ENCODE assay signal across 25 mouse cellular contexts in the genomic region with DNA sequence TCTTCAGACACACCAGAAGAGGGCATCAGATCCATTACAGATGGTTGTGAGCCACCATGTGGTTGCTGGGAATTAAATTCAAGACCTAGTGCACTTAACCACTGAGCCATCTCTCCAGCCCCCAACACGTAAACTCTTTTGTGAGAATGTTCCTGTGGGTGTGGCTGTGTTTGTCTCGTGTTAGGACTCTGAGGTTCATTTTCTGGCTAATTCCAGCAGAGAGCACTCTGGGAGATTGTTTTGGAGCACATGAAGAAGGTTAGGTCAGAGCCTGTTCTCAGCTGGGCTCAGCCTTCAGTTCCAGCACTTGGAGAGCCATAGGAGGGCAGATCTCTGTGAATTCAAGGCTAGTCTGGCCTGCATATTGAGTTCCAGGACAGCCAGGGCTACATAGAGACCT. TPM values are rescaled to one million over a fixed set of nuclear protein-coding genes. Genes with fewer than 3 reads are reported as not detected.
A peak's percentile ranks its signal among the peaks of the same experiment; 100 is the strongest.
DNase-seq lines count a peak whose midpoint lies in the region; TF ChIP-seq lines count a peak whose summit lies in the region.
"Had no signal": no experiment of that assay in that cellular context is flagged by ENCODE, and none has a peak within 500 bp of the region (broad histone marks: within the 10 kb centered on the region; RNA-seq: fewer than 3 reads in every experiment).

No protein-coding gene starts in this region.

- 60% methylated on average over 2 of the region's 2 CpGs for WGBS in heart, embryonic 10.5 days

- H3K4me1 ChIP-seq in heart, embryonic 10.5 days = peaks cover 31% of the 10 kb centered on the region
- H3K4me1 ChIP-seq in CH12.LX (ENCODE audit: control insufficient read depth in 1 of 2, insufficient read depth in 2 of 2) (peaks cover 22 to 64% of the 10 kb centered on the region in 2 experiments), MEL (ENCODE audit: control insufficient read depth in 1 of 2, insufficient read depth in 2 of 2, low read length in 2 of 2) (peaks cover 20 to 22% of the 10 kb centered on the region in 2 experiments)

- dilution Hi-C loops in CH12.LX (cut with MboI; ENCODE audit: extremely low pct_ligation_motif_present, extremely low pct_unique_long_range_greater_than_20kb, low sequenced_read_pairs) = no loop called here

- no peak overlapping the region for H3K27ac ChIP-seq in heart, embryonic 10.5 days
- no peak overlapping the region for H3K27ac ChIP-seq in left cerebral cortex, adult 2 months
- H3K27ac ChIP-seq in CH12.LX (ENCODE audit: insufficient read depth, low read depth) (no peak overlapping the region), MEL (ENCODE audit: control insufficient read depth, low read depth, low read length) (no peak overlapping the region)
- H3K27ac ChIP-seq: embryonic facial prominence, embryonic 10.5 days; hindbrain, embryonic 10.5 days; limb, embryonic 15.5 days; midbrain, embryonic 13.5 days; stomach, embryonic 15.5 days had no signal

- H3K9ac ChIP-seq in CH12.LX (ENCODE audit: insufficient read depth, low read depth) (no peak overlapping the region), MEL (ENCODE audit: control insufficient read depth, low read depth, low read length, poor library complexity, severe bottlenecking) (no peak overlapping the region)
- H3K9ac ChIP-seq: heart, embryonic 12.5 days; limb, embryonic 15.5 days; midbrain, embryonic 13.5 days; stomach, embryonic 15.5 days had no signal

- TF ChIP-seq POLR2A in CH12.LX (IDR thresholded peaks at IDR 0.05; ENCODE audit: low read depth, low read length) (no peak), MEL (IDR thresholded peaks at IDR 0.05; ENCODE audit: control insufficient read depth in 1 of 2, insufficient read depth in 1 of 2, low read depth in 1 of 2, low read length in 2 of 2, poor library complexity in 1 of 2) (no peak)

- TF ChIP-seq RAD21 in CH12.LX (IDR thresholded peaks at IDR 0.05; ENCODE audit: low read depth, low read length) (peak; percentile 2), MEL (IDR thresholded peaks at IDR 0.05; ENCODE audit: low read depth, low read length) (no peak; the same call in 1 of the 2 replicates)

- TF ChIP-seq EP300 in CH12.LX (IDR thresholded peaks at IDR 0.05; ENCODE audit: low read length) (no peak), MEL (IDR thresholded peaks at IDR 0.05; ENCODE audit: low read depth in 1 of 2, low read length in 2 of 2) (no peak)

- H3K27me3 ChIP-seq in heart, embryonic 10.5 days (ENCODE audit: insufficient read depth, poor library complexity, severe bottlenecking) = peaks cover 8% of the 10 kb centered on the region; the same call in 1 of the 2 replicates
- no peaks in the 10 kb centered on the region for H3K27me3 ChIP-seq in CH12.LX (replicated peaks)
- no peaks in the 10 kb centered on the region for H3K27me3 ChIP-seq in MEL (ENCODE audit: control insufficient read depth in 1 of 2, insufficient read depth in 2 of 2, low read length in 2 of 2)
- H3K27me3 ChIP-seq: heart, embryonic 12.5 days; limb, embryonic 15.5 days; midbrain, embryonic 13.5 days; stomach, embryonic 15.5 days had no signal

- intact Hi-C loops in left cerebral cortex, adult 2 months (cut with DNase I) = no loop called here
- intact Hi-C loops in left cerebral cortex, postnatal 36 days (cut with DNase I) = no loop called here

- no peaks in the 10 kb centered on the region for H3K9me3 ChIP-seq in heart, embryonic 10.5 days
- H3K9me3 ChIP-seq in CH12.LX (replicated peaks; ENCODE audit: low read length) (no peaks in the 10 kb centered on the region), MEL (replicated peaks; ENCODE audit: insufficient read depth, low read length) (no peaks in the 10 kb centered on the region)
- H3K9me3 ChIP-seq: embryonic facial prominence, embryonic 10.5 days; heart, embryonic 12.5 days; hindbrain, embryonic 10.5 days; limb, embryonic 15.5 days; midbrain, embryonic 13.5 days; stomach, embryonic 15.5 days had no signal

- no peak overlapping the region for H3K4me3 ChIP-seq in heart, embryonic 10.5 days
- no peak overlapping the region for H3K4me3 ChIP-seq in left cerebral cortex, adult 2 months
- H3K4me3 ChIP-seq in CH12.LX (replicated peaks in 1 of 3; ENCODE audit: low read depth in 2 of 3, low read length in 2 of 3, poor library complexity in 1 of 3) = no peak overlapping the region
- no peak overlapping the region for H3K4me3 ChIP-seq in MEL (ENCODE audit: control insufficient read depth in 1 of 2, insufficient read depth in 1 of 2, low read depth in 2 of 2, low read length in 2 of 2)
- H3K4me3 ChIP-seq: embryonic facial prominence, embryonic 10.5 days; heart, embryonic 12.5 days; hindbrain, embryonic 10.5 days; limb, embryonic 15.5 days; midbrain, embryonic 13.5 days; myocyte; stomach, embryonic 15.5 days had no signal

- H3K79me2 ChIP-seq in CH12.LX (replicated peaks; ENCODE audit: control insufficient read depth, extremely low read depth, insufficient read depth, poor library complexity, severe bottlenecking) (no peaks in the 10 kb centered on the region), MEL (ENCODE audit: control insufficient read depth, insufficient read depth, low read length, poor library complexity) (peaks cover 4% of the 10 kb centered on the region)

- TF ChIP-seq CTCF in left cerebral cortex, adult 2 months (IDR thresholded peaks at IDR 0.05) = peak; percentile 25
- TF ChIP-seq CTCF in CH12.LX (conservative IDR thresholded peaks at IDR 0.05 in 1 of 2, IDR thresholded peaks at IDR 0.05 in 1 of 2; ENCODE audit: low read depth in 2 of 2, low read length in 2 of 2) (peak in 1 of 2 experiments; percentile 50; a peak in 2 of 4 replicates), MEL (IDR thresholded peaks at IDR 0.05 in 2 of 3, conservative IDR thresholded peaks at IDR 0.05 in 1 of 3; ENCODE audit: control insufficient read depth in 1 of 3, insufficient read depth in 1 of 3, low read depth in 2 of 3, low read length in 3 of 3, poor library complexity in 1 of 3, severe bottlenecking in 1 of 3) (peak in 1 of 3 experiments; percentile 34; a peak in 1 of 6 replicates)

- H3K4me2 ChIP-seq in CH12.LX (ENCODE audit: insufficient read depth, low read depth, poor library complexity, severe bottlenecking) = no peak overlapping the region
- H3K4me2 ChIP-seq: heart, embryonic 12.5 days; limb, embryonic 15.5 days; midbrain, embryonic 13.5 days; stomach, embryonic 15.5 days had no signal

- H3K36me3 ChIP-seq in heart, embryonic 10.5 days = no peaks in the 10 kb centered on the region
- H3K36me3 ChIP-seq in CH12.LX (replicated peaks in 1 of 2; ENCODE audit: control insufficient read depth in 1 of 2, insufficient read depth in 1 of 2, low read length in 1 of 2) (peaks cover 0 to 15% of the 10 kb centered on the region in 2 experiments), MEL (ENCODE audit: control insufficient read depth in 1 of 2, insufficient read depth in 2 of 2, low read length in 2 of 2) (peaks cover 0 to 23% of the 10 kb centered on the region in 2 experiments; a peak in 2 of 4 replicates)
- H3K36me3 ChIP-seq: embryonic facial prominence, embryonic 10.5 days; heart, embryonic 12.5 days; hindbrain, embryonic 10.5 days; limb, embryonic 15.5 days; stomach, embryonic 15.5 days had no signal

- peak; percentile 90 for DNase-seq in heart, adult 11 months
- DNase-seq in heart, embryonic 10.5 days (ENCODE audit: low spot score) = no peak
- DNase-seq in left cerebral cortex, adult 2 months (ENCODE audit: extremely low spot score in 1 of 2, low spot score in 2 of 2) = no peak
- no peak for DNase-seq in left cerebral cortex, postnatal 36 days (ENCODE audit: low spot score in 2 of 2)
- DNase-seq in CH12.LX (ENCODE audit: extremely low read depth) (no peak), MEL (ENCODE audit: low read depth, low spot score) (no peak)
- DNase-seq in cerebellum, postnatal 36 days = no peak
- DNase-seq in retina, embryonic 14.5 days (ENCODE audit: low spot score) = no peak
- DNase-seq: adrenal gland, postnatal 25 days; cerebellum, adult 9-11 months; heart, postnatal 10 days; kidney, adult 18-20 months; kidney, postnatal 10 days; lung, adult 18-20 months; right cerebral cortex, adult 18-20 months; thymus, adult 18-20 months; thymus, postnatal 36 days had no signal

- in situ Hi-C loops in CH12.LX (cut with MboI; ENCODE audit: low pct_ligation_motif_present, low pct_unique_long_range_greater_than_20kb, low sequenced_read_pairs) = loop anchor here (10.0 kb wide), 2 partner anchors 145 to 235 kb away; no protein-coding TSS in a partner anchor

RNA-seq across cellular contexts. Expression of gene Mgat4b, which starts 9.1 kb away (rescaled TPM):
- 17.3 and 20.1 TPM in 2 replicates for polyA plus RNA-seq in heart, embryonic 10.5 days (2016; fragmentation: Nextera tagmentation; extraction: Ambion mirVana)
- 10 to 100 TPM; 63.1 to 67.0 TPM for total RNA-seq in left cerebral cortex, adult 2 months (2021)
- total RNA-seq in left cerebral cortex, postnatal 36 days (2021) = 10 to 100 TPM; 64.9 to 80.2 TPM
- total RNA-seq in CH12.LX (2012; rRNA removed) (12.8 and 16.2 TPM in 2 replicates), CH12.LX (2014; rRNA removed) (4.2 and 4.6 TPM in 2 replicates), MEL (2012; rRNA removed) (22.3 and 33.7 TPM in 2 replicates)
- polyA plus RNA-seq in CH12.LX (2012; ENCODE audit: insufficient read length, low read depth) (27.2 and 27.4 TPM in 2 replicates), MEL (2012; ENCODE audit: insufficient read depth in 1 of 2, insufficient read length in 2 of 2, low read depth in 1 of 2, low replicate concordance in 2 of 2, missing spikeins in 1 of 2) (10 to 100 TPM in 1 of 2 experiments, not detected in 1; 69.4 TPM)

RNA-seq across cellular contexts. Expression of gene Sqstm1, which starts 9.2 kb away (rescaled TPM):
- 193 TPM in 2 replicates for polyA plus RNA-seq in heart, embryonic 10.5 days (2016; fragmentation: Nextera tagmentation; extraction: Ambion mirVana)
- 100 to 1,000 TPM; 474 to 490 TPM for total RNA-seq in left cerebral cortex, adult 2 months (2021)
- 100 to 1,000 TPM; 460 to 526 TPM for total RNA-seq in left cerebral cortex, postnatal 36 days (2021)
- total RNA-seq in CH12.LX (2012; rRNA removed) (311 and 456 TPM in 2 replicates), CH12.LX (2014; rRNA removed) (198 and 202 TPM in 2 replicates), MEL (2012; rRNA removed) (223 and 240 TPM in 2 replicates)
- polyA plus RNA-seq in CH12.LX (2012; ENCODE audit: insufficient read length, low read depth) (579 and 599 TPM in 2 replicates), MEL (2012; ENCODE audit: insufficient read depth in 1 of 2, insufficient read length in 2 of 2, low read depth in 1 of 2, low replicate concordance in 2 of 2, missing spikeins in 1 of 2) (100 to 1,000 TPM in 1 of 2 experiments, not detected in 1; 187 TPM)

RNA-seq across cellular contexts. Expression of gene Ltc4s, which starts 18.6 kb away (rescaled TPM):
- 0.42 and 0.60 TPM in 2 replicates for polyA plus RNA-seq in heart, embryonic 10.5 days (2016; fragmentation: Nextera tagmentation; extraction: Ambion mirVana)
- total RNA-seq in left cerebral cortex, adult 2 months (2021) = 1 to 10 TPM; 5.9 to 8.7 TPM
- total RNA-seq in left cerebral cortex, postnatal 36 days (2021) = 10 to 100 TPM in 1 of 2 experiments, 1 to 10 TPM in 1; 7.7 to 10.9 TPM
- total RNA-seq in CH12.LX (2012; rRNA removed) = 1.1 and 1.4 TPM in 2 replicates
- 0.47 TPM in 1 of 2 replicates, not detected in the other for total RNA-seq in CH12.LX (2014; rRNA removed)
- polyA plus RNA-seq in CH12.LX (2012; ENCODE audit: insufficient read length, low read depth) = 2.0 and 3.1 TPM in 2 replicates
- 1.6 and 3.1 TPM in 2 replicates for total RNA-seq in MEL (2012; rRNA removed)
- 1 to 10 TPM in 1 of 2 experiments, not detected in 1; 3.4 TPM for polyA plus RNA-seq in MEL (2012; ENCODE audit: insufficient read depth in 1 of 2, insufficient read length in 2 of 2, low read depth in 1 of 2, low replicate concordance in 2 of 2, missing spikeins in 1 of 2)
- polyA plus RNA-seq: CD4-positive, CD25-positive, alpha-beta regulatory T cell, adult 4 months had no signal

RNA-seq across cellular contexts. Expression of gene Mrnip, which starts 45.6 kb away (rescaled TPM):
- 15.6 and 21.7 TPM in 2 replicates for polyA plus RNA-seq in heart, embryonic 10.5 days (2016; fragmentation: Nextera tagmentation; extraction: Ambion mirVana)
- 10 to 100 TPM; 13.3 to 14.2 TPM for total RNA-seq in left cerebral cortex, adult 2 months (2021)
- total RNA-seq in left cerebral cortex, postnatal 36 days (2021) = 10 to 100 TPM; 15.4 to 15.7 TPM
- total RNA-seq in CH12.LX (2012; rRNA removed) = 30.4 and 36.7 TPM in 2 replicates
- 26.7 and 29.7 TPM in 2 replicates for total RNA-seq in CH12.LX (2014; rRNA removed)
- polyA plus RNA-seq in CH12.LX (2012; ENCODE audit: insufficient read length, low read depth) = 22.5 and 22.8 TPM in 2 replicates
- 10.6 and 12.1 TPM in 2 replicates for total RNA-seq in MEL (2012; rRNA removed)
- polyA plus RNA-seq in MEL (2012; ENCODE audit: insufficient read depth in 1 of 2, insufficient read length in 2 of 2, low read depth in 1 of 2, low replicate concordance in 2 of 2, missing spikeins in 1 of 2) = 1 to 10 TPM in 1 of 2 experiments, not detected in 1; 8.6 TPM
